In the genomic region with DNA sequence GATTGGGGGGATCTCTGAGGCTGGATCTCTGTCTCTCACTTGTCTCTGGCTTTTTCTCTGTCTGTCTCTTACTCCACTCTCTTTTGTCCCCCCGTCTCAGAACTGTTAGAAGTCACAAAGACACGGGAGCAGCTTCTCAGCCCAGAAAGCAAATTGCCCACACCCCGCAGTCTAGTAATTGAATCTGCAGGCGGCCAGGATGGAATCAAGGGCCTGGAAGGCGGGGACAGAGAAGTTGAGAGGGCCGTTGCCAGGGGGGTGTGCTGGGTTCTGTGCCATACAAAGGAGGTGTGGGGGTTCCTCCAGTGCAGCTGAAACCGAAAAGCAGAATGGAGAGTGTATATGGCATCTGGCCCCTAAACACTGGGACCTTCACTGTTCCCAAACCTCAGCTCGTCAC, we compare ENCODE assay signal across 21 mouse cellular contexts. TPM values are rescaled to one million over a fixed set of nuclear protein-coding genes. Genes with fewer than 3 reads are reported as not detected.
DNase-seq lines count a peak whose midpoint lies in the region; ATAC-seq and TF ChIP-seq lines count a peak whose summit lies in the region.
"Had no signal": no experiment of that assay in that cellular context is flagged by ENCODE, and none has a peak within 500 bp of the region (broad histone marks: within the 10 kb centered on the region; RNA-seq: fewer than 3 reads in every experiment).

No protein-coding gene starts in this region.

- no peak for TF ChIP-seq CTCF in hindbrain, postnatal 0 days (IDR thresholded peaks at IDR 0.05; ENCODE audit: low read depth)
- no peak for TF ChIP-seq CTCF in left cerebral cortex, adult 2 months (IDR thresholded peaks at IDR 0.05)

- DNase-seq in cerebellum, adult 11-12 months, result peak; percentile 4
- no peak for DNase-seq in cerebellum, postnatal 4 days (ENCODE audit: low spot score in 2 of 2)
- peak; percentile 48 for DNase-seq in left cerebral cortex, postnatal 4 days
- no peak for DNase-seq in left cerebral cortex, adult 9 months (ENCODE audit: low spot score in 2 of 2)
- no peak for DNase-seq in forebrain, embryonic 10.5 days (ENCODE audit: extremely low spot score, low spot score)
- DNase-seq in hindbrain, postnatal 0 days (ENCODE audit: low spot score), result peak; percentile 51
- no peak for DNase-seq in left cerebral cortex, adult 2 months (ENCODE audit: extremely low spot score in 1 of 2, low spot score in 2 of 2)
- no peak for DNase-seq in spleen, adult 12 weeks (ENCODE audit: low spot score)
- DNase-seq: adrenal gland, postnatal 25 days; cerebellum, postnatal 25 days; heart, adult 11 months; layer of hippocampus, adult 9-11 months; thymus, postnatal 25 days had no signal

- peaks cover 76% of the 10 kb centered on the region for H3K4me1 ChIP-seq in forebrain, embryonic 10.5 days
- H3K4me1 ChIP-seq in hindbrain, postnatal 0 days (ENCODE audit: insufficient read depth, low read length), result peaks cover 11% of the 10 kb centered on the region

- peak overlapping the region; percentile 68 for H3K27ac ChIP-seq in forebrain, embryonic 10.5 days
- peak overlapping the region; percentile 22; the same call in 1 of the 2 replicates for H3K27ac ChIP-seq in hindbrain, postnatal 0 days
- H3K27ac ChIP-seq in left cerebral cortex, adult 2 months, result no peak overlapping the region
- H3K27ac ChIP-seq: heart, embryonic 15.5 days; kidney, postnatal 0 days had no signal

- H3K9me3 ChIP-seq in forebrain, embryonic 10.5 days, result no peaks in the 10 kb centered on the region
- H3K9me3 ChIP-seq in hindbrain, postnatal 0 days (ENCODE audit: low read length), result no peaks in the 10 kb centered on the region
- H3K9me3 ChIP-seq: heart, embryonic 15.5 days had no signal

- no peaks in the 10 kb centered on the region for H3K36me3 ChIP-seq in forebrain, embryonic 10.5 days (replicated peaks)
- no peaks in the 10 kb centered on the region for H3K36me3 ChIP-seq in hindbrain, postnatal 0 days (ENCODE audit: insufficient read depth, low read length)
- H3K36me3 ChIP-seq: heart, embryonic 15.5 days had no signal

- intact Hi-C loops in left cerebral cortex, postnatal 4 days (cut with DNase I), result no loop called here
- intact Hi-C loops in left cerebral cortex, adult 2 months (cut with DNase I), result no loop called here

- no peaks in the 10 kb centered on the region for H3K27me3 ChIP-seq in forebrain, embryonic 10.5 days (ENCODE audit: poor library complexity, severe bottlenecking)
- H3K27me3 ChIP-seq in hindbrain, postnatal 0 days (ENCODE audit: insufficient read depth, low read length), result no peaks in the 10 kb centered on the region
- H3K27me3 ChIP-seq: heart, embryonic 15.5 days had no signal

- ATAC-seq in hindbrain, postnatal 0 days, result no peak
- ATAC-seq: inflammation-experienced regulatory T-cells, adult 6 months had no signal

- H3K9ac ChIP-seq in hindbrain, postnatal 0 days (replicated peaks; ENCODE audit: low read length), result no peak overlapping the region
- H3K9ac ChIP-seq: heart, embryonic 15.5 days had no signal

- no peak overlapping the region for H3K4me3 ChIP-seq in forebrain, embryonic 10.5 days
- H3K4me3 ChIP-seq in hindbrain, postnatal 0 days (ENCODE audit: low read length), result no peak overlapping the region
- H3K4me3 ChIP-seq in left cerebral cortex, adult 2 months, result no peak overlapping the region
- H3K4me3 ChIP-seq: heart, embryonic 15.5 days had no signal

- 45% methylated on average over 8 of the region's 8 CpGs for WGBS in forebrain, embryonic 10.5 days
- 16% methylated on average over 8 of the region's 8 CpGs for WGBS in hindbrain, postnatal 0 days

- H3K4me2 ChIP-seq in hindbrain, postnatal 0 days (ENCODE audit: low read depth, low read length), result no peak overlapping the region
- H3K4me2 ChIP-seq: heart, embryonic 15.5 days had no signal

RNA-seq across cellular contexts. Expression of a gene that starts 11.5 kb away (rescaled TPM):
- total RNA-seq in left cerebral cortex, postnatal 4 days (2021), result 1 to 10 TPM; 1.9 to 2.2 TPM
- 1.1 and 1.3 TPM in 2 replicates for polyA plus RNA-seq in forebrain, embryonic 10.5 days (2016; fragmentation: Nextera tagmentation; extraction: Ambion mirVana)
- total RNA-seq in hindbrain, postnatal 0 days (2014; rRNA removed), result 0.10 and 0.54 TPM in 2 replicates
- 0.37 and 0.55 TPM in 2 replicates for polyA plus RNA-seq in hindbrain, postnatal 0 days (2015; fragmentation: Nextera tagmentation; extraction: Ambion mirVana)
- 1 to 10 TPM; 2.5 to 4.0 TPM for total RNA-seq in left cerebral cortex, adult 2 months (2021)

RNA-seq across cellular contexts. Expression of a gene that starts 30.5 kb away (rescaled TPM):
- total RNA-seq in left cerebral cortex, postnatal 4 days (2021), result not detected
- polyA plus RNA-seq in forebrain, embryonic 10.5 days (2016; fragmentation: Nextera tagmentation; extraction: Ambion mirVana), result not detected in 2 replicates
- not detected in 2 replicates for total RNA-seq in hindbrain, postnatal 0 days (2014; rRNA removed)
- not detected in 2 replicates for polyA plus RNA-seq in hindbrain, postnatal 0 days (2015; fragmentation: Nextera tagmentation; extraction: Ambion mirVana)
- total RNA-seq in left cerebral cortex, adult 2 months (2021), result not detected
- total RNA-seq: adrenal gland, postnatal 25 days; CH12.LX; left cerebral cortex, postnatal 25 days had no signal
- polyA plus RNA-seq: embryonic facial prominence, embryonic 11.5 days; heart, embryonic 15.5 days; inflammation-experienced regulatory T-cells, adult 6 months; kidney, postnatal 0 days; liver, embryonic 16.5 days; neural tube, embryonic 14.5 days had no signal

RNA-seq across cellular contexts. Expression of a gene that starts 41.6 kb away (rescaled TPM):
- 100 to 1,000 TPM; 105 to 107 TPM for total RNA-seq in left cerebral cortex, postnatal 4 days (2021)
- polyA plus RNA-seq in forebrain, embryonic 10.5 days (2016; fragmentation: Nextera tagmentation; extraction: Ambion mirVana), result 84.0 and 85.7 TPM in 2 replicates
- 34.1 and 45.2 TPM in 2 replicates for total RNA-seq in hindbrain, postnatal 0 days (2014; rRNA removed)
- 48.4 and 52.5 TPM in 2 replicates for polyA plus RNA-seq in hindbrain, postnatal 0 days (2015; fragmentation: Nextera tagmentation; extraction: Ambion mirVana)
- 100 to 1,000 TPM; 133 to 148 TPM for total RNA-seq in left cerebral cortex, adult 2 months (2021)

RNA-seq across cellular contexts. Expression of a gene that starts 41.9 kb away (rescaled TPM):
- total RNA-seq in left cerebral cortex, postnatal 4 days (2021), result 100 to 1,000 TPM; 173 to 188 TPM
- 160 and 172 TPM in 2 replicates for polyA plus RNA-seq in forebrain, embryonic 10.5 days (2016; fragmentation: Nextera tagmentation; extraction: Ambion mirVana)
- total RNA-seq in hindbrain, postnatal 0 days (2014; rRNA removed), result 40.8 and 47.0 TPM in 2 replicates
- 71.7 and 85.0 TPM in 2 replicates for polyA plus RNA-seq in hindbrain, postnatal 0 days (2015; fragmentation: Nextera tagmentation; extraction: Ambion mirVana)
- total RNA-seq in left cerebral cortex, adult 2 months (2021), result 100 to 1,000 TPM; 160 to 168 TPM

Comparison
In these comparisons a context has a peak if more than half of its experiments do, and no peak if none do; other contexts are left out.
1. DNase-seq: peak in cerebellum, adult 11-12 months (single experiment), left cerebral cortex, postnatal 4 days (single experiment) and hindbrain, postnatal 0 days (single experiment); none in cerebellum, postnatal 4 days (0 of 2), left cerebral cortex, adult 9 months (0 of 2), forebrain, embryonic 10.5 days (single experiment), left cerebral cortex, adult 2 months (0 of 2) and spleen, adult 12 weeks (single experiment).